In the genomic region with DNA sequence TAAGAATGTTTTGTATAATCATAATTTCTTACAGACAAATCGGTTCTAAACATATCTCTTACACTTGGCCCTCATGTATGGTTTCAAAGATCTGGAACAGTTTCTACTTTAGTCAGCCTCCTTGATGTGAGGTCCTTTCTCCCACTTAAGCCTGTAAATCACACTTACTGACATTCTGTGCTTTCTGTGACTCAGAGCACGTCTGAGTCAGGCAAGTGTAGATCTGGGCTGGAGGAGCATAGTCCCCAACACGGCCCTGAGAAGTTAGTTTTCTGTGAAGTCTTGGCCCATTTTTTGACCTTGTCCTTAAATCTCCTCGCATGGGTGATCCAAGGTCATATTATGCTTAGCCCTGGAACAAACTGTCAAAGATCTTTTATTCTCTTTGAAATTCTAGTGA, we compare ENCODE assay signal across 21 mouse cellular contexts.
DNase-seq lines count a peak whose midpoint lies in the region; ATAC-seq and TF ChIP-seq lines count a peak whose summit lies in the region.
"Had no signal": no experiment of that assay in that cellular context is flagged by ENCODE, and none has a peak within 500 bp of the region (broad histone marks: within the 10 kb centered on the region; RNA-seq: fewer than 3 reads in every experiment).

No protein-coding gene starts in this region.

- no peak overlapping the region for H3K4me2 ChIP-seq in kidney, embryonic 15.5 days
- no peak overlapping the region for H3K4me2 ChIP-seq in forebrain, embryonic 14.5 days (ENCODE audit: low read length)
- no peak overlapping the region for H3K4me2 ChIP-seq in forebrain, embryonic 12.5 days
- H3K4me2 ChIP-seq in midbrain, embryonic 13.5 days (replicated peaks) = no peak overlapping the region
- H3K4me2 ChIP-seq: embryonic facial prominence, embryonic 12.5 days; forebrain, embryonic 15.5 days; midbrain, embryonic 12.5 days; neural tube, embryonic 13.5 days had no signal

- no peak overlapping the region for H3K27ac ChIP-seq in kidney, embryonic 15.5 days
- H3K27ac ChIP-seq in forebrain, embryonic 14.5 days (ENCODE audit: low read depth, low read length) = no peak overlapping the region
- no peak overlapping the region for H3K27ac ChIP-seq in forebrain, embryonic 12.5 days
- H3K27ac ChIP-seq in midbrain, embryonic 13.5 days = no peak overlapping the region
- H3K27ac ChIP-seq: embryonic facial prominence, embryonic 12.5 days; forebrain, embryonic 15.5 days; midbrain, embryonic 12.5 days; neural tube, embryonic 13.5 days had no signal

- peaks cover 89% of the 10 kb centered on the region for H3K79me2 ChIP-seq in C2C12 (ENCODE audit: control insufficient read depth, insufficient read depth)

- H3K4me1 ChIP-seq in kidney, embryonic 15.5 days = no peaks in the 10 kb centered on the region
- H3K4me1 ChIP-seq in forebrain, embryonic 14.5 days (ENCODE audit: control insufficient read depth, insufficient read depth, low read length) = no peaks in the 10 kb centered on the region
- no peaks in the 10 kb centered on the region for H3K4me1 ChIP-seq in forebrain, embryonic 12.5 days
- no peaks in the 10 kb centered on the region for H3K4me1 ChIP-seq in midbrain, embryonic 13.5 days (replicated peaks)
- H3K4me1 ChIP-seq: forebrain, embryonic 15.5 days; midbrain, embryonic 12.5 days had no signal

- peaks cover 67% of the 10 kb centered on the region for H3K79me3 ChIP-seq in C2C12 (ENCODE audit: low read depth)

- no peaks in the 10 kb centered on the region for H3K9me3 ChIP-seq in kidney, embryonic 15.5 days (replicated peaks)
- no peaks in the 10 kb centered on the region for H3K9me3 ChIP-seq in forebrain, embryonic 14.5 days (replicated peaks; ENCODE audit: control insufficient read depth, low read length)
- H3K9me3 ChIP-seq in forebrain, embryonic 12.5 days = no peaks in the 10 kb centered on the region
- no peaks in the 10 kb centered on the region for H3K9me3 ChIP-seq in midbrain, embryonic 13.5 days
- H3K9me3 ChIP-seq: embryonic facial prominence, embryonic 12.5 days; forebrain, embryonic 15.5 days; G1E; midbrain, embryonic 12.5 days; neural tube, embryonic 13.5 days had no signal

- no peak for DNase-seq in kidney, adult 11 months
- peak; percentile 90 for DNase-seq in 3T3-L1 (ENCODE audit: low read depth, low spot score)
- DNase-seq in adrenal gland, postnatal 14 days = peak; percentile 72
- no peak for DNase-seq in forebrain, embryonic 14.5 days (ENCODE audit: low spot score)
- DNase-seq: cerebellum, adult 9-11 months; gastrocnemius, postnatal 36 days; kidney, postnatal 25 days; left cerebral cortex, postnatal 4 days; liver; right cerebral cortex, postnatal 25 days had no signal

- WGBS in kidney, embryonic 15.5 days = 27% methylated on average over 4 of the region's 4 CpGs
- WGBS in forebrain, embryonic 14.5 days = 84% methylated on average over 4 of the region's 4 CpGs
- 84% methylated on average over 4 of the region's 4 CpGs for WGBS in forebrain, embryonic 12.5 days
- WGBS in midbrain, embryonic 13.5 days = 76% methylated on average over 4 of the region's 4 CpGs

- no peak overlapping the region for H3K9ac ChIP-seq in kidney, embryonic 15.5 days
- no peak overlapping the region for H3K9ac ChIP-seq in forebrain, embryonic 14.5 days (ENCODE audit: low read length)
- H3K9ac ChIP-seq in forebrain, embryonic 12.5 days = no peak overlapping the region
- no peak overlapping the region for H3K9ac ChIP-seq in midbrain, embryonic 13.5 days (replicated peaks)
- H3K9ac ChIP-seq: embryonic facial prominence, embryonic 12.5 days; forebrain, embryonic 15.5 days; midbrain, embryonic 12.5 days; neural tube, embryonic 13.5 days had no signal

- H3ac ChIP-seq in C2C12 (ENCODE audit: control insufficient read depth, insufficient read length, low read depth) = no peak overlapping the region

- ATAC-seq in kidney, embryonic 15.5 days (replicated peaks; ENCODE audit: low FRiP score) = 0 out of 2 replicates have a peak, but pooled peaks have one; percentile 46
- no peak for ATAC-seq in forebrain, embryonic 14.5 days
- no peak for ATAC-seq in forebrain, embryonic 12.5 days (ENCODE audit: low FRiP score)
- ATAC-seq in midbrain, embryonic 13.5 days = no peak
- ATAC-seq: CD4-positive, CD25-positive, alpha-beta regulatory T cell, adult 4 months; forebrain, embryonic 15.5 days had no signal

- no peaks in the 10 kb centered on the region for H3K27me3 ChIP-seq in kidney, embryonic 15.5 days
- no peaks in the 10 kb centered on the region for H3K27me3 ChIP-seq in C2C12 (ENCODE audit: control insufficient read depth, insufficient read depth, insufficient read length)
- no peaks in the 10 kb centered on the region for H3K27me3 ChIP-seq in forebrain, embryonic 14.5 days (replicated peaks; ENCODE audit: control insufficient read depth, insufficient read depth, low read length)
- no peaks in the 10 kb centered on the region for H3K27me3 ChIP-seq in forebrain, embryonic 12.5 days
- no peaks in the 10 kb centered on the region for H3K27me3 ChIP-seq in midbrain, embryonic 13.5 days
- H3K27me3 ChIP-seq: embryonic facial prominence, embryonic 12.5 days; forebrain, embryonic 15.5 days; midbrain, embryonic 12.5 days; neural tube, embryonic 13.5 days had no signal

- H3K36me3 ChIP-seq in kidney, embryonic 15.5 days = no peaks in the 10 kb centered on the region
- H3K36me3 ChIP-seq in C2C12 (ENCODE audit: control insufficient read depth, insufficient read depth) = peaks cover 35% of the 10 kb centered on the region
- no peaks in the 10 kb centered on the region for H3K36me3 ChIP-seq in forebrain, embryonic 14.5 days (ENCODE audit: control insufficient read depth, insufficient read depth, low read length)
- H3K36me3 ChIP-seq in forebrain, embryonic 12.5 days (replicated peaks) = no peaks in the 10 kb centered on the region
- H3K36me3 ChIP-seq in midbrain, embryonic 13.5 days = no peaks in the 10 kb centered on the region
- H3K36me3 ChIP-seq: embryonic facial prominence, embryonic 12.5 days; forebrain, embryonic 15.5 days; midbrain, embryonic 12.5 days; neural tube, embryonic 13.5 days had no signal

- no peak overlapping the region for H3K4me3 ChIP-seq in kidney, embryonic 15.5 days (replicated peaks)
- H3K4me3 ChIP-seq in C2C12 (ENCODE audit: insufficient read depth, poor library complexity, severe bottlenecking) = no peak overlapping the region
- no peak overlapping the region for H3K4me3 ChIP-seq in forebrain, embryonic 14.5 days (ENCODE audit: low read depth, low read length)
- no peak overlapping the region for H3K4me3 ChIP-seq in forebrain, embryonic 12.5 days (replicated peaks)
- H3K4me3 ChIP-seq in midbrain, embryonic 13.5 days (replicated peaks) = no peak overlapping the region
- H3K4me3 ChIP-seq: embryonic facial prominence, embryonic 12.5 days; erythroblast, embryonic 14.5 days; forebrain, embryonic 15.5 days; midbrain, embryonic 12.5 days; neural tube, embryonic 13.5 days had no signal

- TF ChIP-seq CTCF in C2C12 (IDR thresholded peaks at IDR 0.05; ENCODE audit: control insufficient read depth, insufficient read depth, insufficient read length) = no peak

TF ChIP-seq in C2C12, 6 proteins besides CTCF, POLR2A, EP300 and RAD21:
- TF ChIP-seq CEBPB (IDR thresholded peaks at IDR 0.05; ENCODE audit: low read depth) (no peak), MYOD1 (IDR thresholded peaks at IDR 0.05; ENCODE audit: control insufficient read depth, insufficient read length, low read depth) (no peak), FOSL1 (IDR thresholded peaks at IDR 0.05; ENCODE audit: insufficient read depth, low read length, poor library complexity, severe bottlenecking) (peak; percentile 32)

Comparison
In these comparisons a context has a peak if more than half of its experiments do, and no peak if none do; other contexts are left out.
1. DNase-seq: peak in 3T3-L1 (single experiment) and adrenal gland, postnatal 14 days (single experiment); none in kidney, adult 11 months (single experiment) and forebrain, embryonic 14.5 days (single experiment).